Mouse (Mus musculus) small intestine, adult 2 months (tissue): ENCODE data around the gene Akr1a1. TPM values are rescaled to one million over a fixed set of nuclear protein-coding genes. Genes with fewer than 3 reads are reported as not detected.

Experiments
- H3K27ac ChIP-seq: fragments of 200-500 bp; 2 replicates; pipeline ENCODE4 v1.5.1; 2012; ENCODE audit warnings: low read depth, low read length, control low read depth, inconsistent platforms; ENCODE audit not compliant: insufficient read depth
- H3K27me3 ChIP-seq: fragments of 200-500 bp; 2 replicates; pipeline ENCODE4 v1.6.1; 2012; ENCODE audit warnings: mild to moderate bottlenecking, moderate library complexity, low read length, inconsistent platforms; ENCODE audit not compliant: control insufficient read depth, insufficient read depth
- H3K36me3 ChIP-seq: fragments of 200-500 bp; 2 replicates; pipeline ENCODE4 v1.6.1; 2012; ENCODE audit warnings: mild to moderate bottlenecking, low read length, control low read depth, inconsistent platforms; ENCODE audit not compliant: control insufficient read depth, insufficient read depth
- H3K4me1 ChIP-seq: fragments of 200-500 bp; 2 replicates; pipeline ENCODE4 v1.6.1; 2012; ENCODE audit warnings: low read length, inconsistent platforms, mixed read lengths; ENCODE audit not compliant: control insufficient read depth, insufficient read depth, insufficient read length
- H3K4me3 ChIP-seq: fragments of 200-500 bp; 2 replicates; pipeline ENCODE4 v1.5.1; 2012; ENCODE audit warnings: low read depth, mild to moderate bottlenecking, control low read depth, inconsistent platforms, low read length, moderate library complexity
- CTCF ChIP-seq: fragments of 200-500 bp; IDR thresholded peaks from 2 replicates; pipeline ENCODE4 v1.5.1; 2012; ENCODE audit warnings: low read depth, mild to moderate bottlenecking, control low read depth, inconsistent platforms, low read length, moderate library complexity, mixed read lengths; ENCODE audit not compliant: insufficient replicate concordance, insufficient read length; ENCODE audit errors: extremely low read depth
- POLR2A ChIP-seq: fragments of 200-500 bp; IDR thresholded peaks from 2 replicates; pipeline ENCODE4 v1.6.1; 2012; ENCODE audit warnings: low read depth, mild to moderate bottlenecking, control low read depth, inconsistent platforms, low read length, moderate library complexity
- WGBS: fragments of 180-500 bp; shearing (Covaris S2); methylation state at CpG from one replicate; pipeline ENCODE4 v1.1.7; 2018; 5-methylcytosine and 5-hydroxymethylcytosine counted together
- polyA plus RNA-seq: library from polyadenylated mRNA; depleted of rRNA; stranded (reverse); fragments of >200 nt; gene quantifications from 2 replicates; pipeline ENCODE4 v1.2.3, GENCODE M21; 2012; rRNA removed

Gene Akr1a1
- polyA plus RNA-seq, 1 experiment = 652 TPM

DNA sequence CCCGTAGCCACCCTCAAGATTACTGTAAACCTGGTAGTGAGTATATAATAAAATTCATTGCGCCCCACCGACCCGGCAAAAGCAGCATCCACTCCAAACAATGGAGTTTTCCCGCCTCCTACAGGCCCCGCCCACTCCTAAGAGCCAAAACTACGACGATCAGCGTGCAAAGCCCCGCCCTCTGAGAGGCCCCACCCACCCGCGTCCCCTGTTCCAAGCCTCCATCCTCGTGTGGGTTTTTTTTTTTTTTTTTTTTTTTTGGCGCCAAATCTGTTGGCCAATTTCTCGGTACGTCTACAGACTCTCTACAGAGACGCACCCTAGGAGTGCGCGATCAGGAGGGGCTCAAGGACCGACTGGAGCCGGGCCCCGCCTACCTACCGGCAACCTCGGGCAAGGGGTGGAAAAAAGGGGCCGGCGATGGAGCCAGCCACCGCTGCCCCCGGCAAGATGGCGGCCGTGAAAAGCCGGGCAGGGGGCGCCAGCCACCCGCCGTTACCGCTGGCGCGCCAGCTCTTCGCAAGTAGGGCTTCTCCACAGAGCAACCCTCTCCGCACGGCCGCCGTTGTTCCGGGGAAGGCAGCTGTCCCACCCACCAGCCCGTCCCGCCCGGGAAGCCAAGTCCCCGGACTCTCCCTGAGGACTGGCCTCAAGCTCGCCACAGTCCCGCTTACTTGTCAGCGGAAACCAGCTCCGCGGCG lies 24.7 kb downstream of the Akr1a1 start:
- peak overlapping the region; percentile 86 for H3K4me3 ChIP-seq
- no peak for TF ChIP-seq CTCF
- no peak for TF ChIP-seq POLR2A
- peaks cover 2% of the 10 kb centered on the region; the same call in 1 of the 2 replicates for H3K36me3 ChIP-seq
- 0% methylated on average over 53 of the region's 53 CpGs for WGBS
- no peaks in the 10 kb centered on the region for H3K27me3 ChIP-seq
- H3K4me1 ChIP-seq = 0 out of 2 replicates have a peak, but pooled peaks cover 2% of the 10 kb centered on the region
- H3K27ac ChIP-seq = peak overlapping the region; percentile 77

DNA sequence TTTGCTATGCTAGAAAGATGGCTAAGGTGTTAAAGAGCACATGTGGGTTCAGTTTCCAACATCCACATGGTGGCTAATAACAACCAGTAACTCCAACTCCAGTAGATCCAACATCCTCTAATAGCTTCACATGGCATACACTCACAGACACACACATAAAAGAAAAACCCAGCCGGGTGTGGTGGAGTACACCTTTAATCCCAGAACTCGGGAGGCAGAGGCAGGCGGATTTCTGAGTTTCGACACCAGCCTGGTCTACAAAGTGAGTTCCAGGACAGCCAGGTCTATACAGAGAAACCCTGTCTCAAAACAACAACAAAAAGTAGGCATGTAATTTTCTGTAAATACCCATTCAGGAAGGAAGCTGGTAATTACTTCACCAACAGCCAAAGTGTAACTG lies 26.6 kb downstream of the Akr1a1 start:
- no peak overlapping the region for H3K4me3 ChIP-seq
- H3K4me1 ChIP-seq = 0 out of 2 replicates have a peak, but pooled peaks cover 2% of the 10 kb centered on the region
- H3K36me3 ChIP-seq = peaks cover 7% of the 10 kb centered on the region; the same call in 1 of the 2 replicates
- no peaks in the 10 kb centered on the region for H3K27me3 ChIP-seq
- H3K27ac ChIP-seq = no peak overlapping the region
- WGBS = 84% methylated on average over 4 of the region's 4 CpGs
- TF ChIP-seq CTCF (no peak), POLR2A (no peak)

DNA sequence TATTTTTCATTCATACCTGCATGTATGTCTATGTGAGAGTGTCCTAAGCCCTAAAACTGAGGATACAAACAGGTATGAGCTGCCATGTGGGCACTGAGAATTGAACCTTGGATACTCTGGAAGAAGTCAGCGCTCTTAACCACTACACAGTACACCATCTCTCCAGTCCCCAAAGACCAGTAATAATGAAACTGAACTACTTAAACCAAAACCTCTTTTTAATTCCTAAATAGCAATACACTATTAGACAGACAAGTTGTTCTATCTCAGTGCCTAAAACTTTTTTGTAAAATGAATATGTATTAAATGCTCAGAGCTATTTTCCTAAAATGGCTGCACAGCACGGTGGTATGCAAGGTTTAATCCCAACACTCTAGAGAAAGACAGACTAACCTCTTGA lies 36.2 kb downstream of the Akr1a1 start:
- Histone ChIP-seq H3K36me3 (peaks cover 31% of the 10 kb centered on the region), H3K27ac (no peak overlapping the region), H3K4me1 (no peaks in the 10 kb centered on the region), H3K27me3 (no peaks in the 10 kb centered on the region), H3K4me3 (no peak overlapping the region)
- WGBS = 91% methylated on average over 2 of the region's 2 CpGs
- TF ChIP-seq CTCF (no peak), POLR2A (no peak)

DNA sequence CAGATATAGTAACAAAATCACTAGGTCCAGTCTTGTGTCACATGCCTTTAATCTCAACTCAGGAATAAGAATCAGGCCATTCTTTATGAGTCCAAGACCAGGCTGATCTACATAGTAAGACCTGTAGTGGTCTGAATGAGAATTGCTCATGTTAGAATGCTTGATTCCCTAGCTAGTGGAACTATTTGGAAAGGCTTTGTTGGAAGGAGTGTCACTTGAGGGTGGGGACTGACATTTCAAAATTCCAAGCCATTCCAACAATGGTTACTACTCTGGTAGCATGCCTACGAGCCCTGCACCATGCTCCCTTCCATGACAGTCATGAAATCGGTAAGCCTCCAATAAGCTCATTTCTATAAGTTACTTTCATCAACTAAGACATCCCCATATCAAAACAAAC lies 38.9 kb downstream of the Akr1a1 start:
- TF ChIP-seq POLR2A (no peak), CTCF (no peak)
- H3K27ac ChIP-seq = no peak overlapping the region
- H3K4me3 ChIP-seq = no peak overlapping the region
- H3K27me3 ChIP-seq = no peaks in the 10 kb centered on the region
- H3K36me3 ChIP-seq = peaks cover 36% of the 10 kb centered on the region
- no peaks in the 10 kb centered on the region for H3K4me1 ChIP-seq
- WGBS = 96% methylated on average over 2 of the region's 2 CpGs

DNA sequence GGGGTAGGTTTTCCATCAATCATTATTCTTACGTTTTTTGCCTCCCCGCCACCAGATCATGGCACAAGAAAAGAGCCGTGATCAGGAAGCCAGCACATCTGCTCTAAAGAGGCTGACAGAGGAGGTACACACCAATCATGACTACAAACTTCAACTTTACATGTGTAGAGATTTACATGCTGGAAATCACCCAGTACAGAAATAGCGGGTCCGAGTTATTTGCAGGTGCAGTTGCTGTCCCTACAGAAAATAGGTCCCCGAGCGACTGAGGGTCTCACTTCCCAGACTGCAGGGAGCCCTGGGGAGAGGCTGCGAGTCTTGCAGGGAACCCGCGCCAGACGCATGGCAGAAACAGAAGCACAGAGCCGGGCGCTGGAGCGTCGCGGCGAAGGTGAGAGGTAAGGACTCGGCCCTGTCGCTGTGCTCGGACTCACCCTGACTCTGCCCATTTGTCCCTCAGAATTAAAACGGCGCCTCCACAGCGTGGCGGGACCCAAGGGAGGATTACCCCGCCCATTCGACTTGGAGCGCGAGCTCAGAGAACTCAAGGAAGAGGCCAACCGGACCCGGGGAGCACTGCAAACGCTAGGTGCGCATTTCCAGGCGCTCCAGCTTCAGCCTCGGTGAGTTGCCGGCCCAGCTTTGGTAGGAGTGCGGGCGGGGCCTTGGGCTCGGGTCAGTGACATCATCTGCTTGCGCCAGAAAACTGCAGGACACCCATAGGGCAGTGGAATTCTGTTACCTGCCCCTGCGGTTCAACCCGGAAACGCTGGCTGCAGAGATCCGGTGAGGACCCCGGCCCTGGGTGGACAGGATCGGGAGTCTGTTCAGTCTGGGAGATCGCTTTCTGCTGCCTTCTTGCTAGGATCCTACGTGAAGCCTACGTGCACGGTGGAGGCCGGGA lies 54.2 kb downstream of the Akr1a1 start:
- H3K36me3 ChIP-seq = peaks cover 30% of the 10 kb centered on the region
- TF ChIP-seq POLR2A (peak; percentile 53; the same call in 1 of the 2 replicates), CTCF (0 out of 2 replicates have a peak, but pooled peaks have one; percentile 6)
- H3K27me3 ChIP-seq = no peaks in the 10 kb centered on the region
- peak overlapping the region; percentile 91 for H3K4me3 ChIP-seq
- peak overlapping the region; percentile 82 for H3K27ac ChIP-seq
- WGBS = under 1% methylated on average over 50 of the region's 50 CpGs
- H3K4me1 ChIP-seq = peaks cover 2% of the 10 kb centered on the region; the same call in 1 of the 2 replicates

DNA sequence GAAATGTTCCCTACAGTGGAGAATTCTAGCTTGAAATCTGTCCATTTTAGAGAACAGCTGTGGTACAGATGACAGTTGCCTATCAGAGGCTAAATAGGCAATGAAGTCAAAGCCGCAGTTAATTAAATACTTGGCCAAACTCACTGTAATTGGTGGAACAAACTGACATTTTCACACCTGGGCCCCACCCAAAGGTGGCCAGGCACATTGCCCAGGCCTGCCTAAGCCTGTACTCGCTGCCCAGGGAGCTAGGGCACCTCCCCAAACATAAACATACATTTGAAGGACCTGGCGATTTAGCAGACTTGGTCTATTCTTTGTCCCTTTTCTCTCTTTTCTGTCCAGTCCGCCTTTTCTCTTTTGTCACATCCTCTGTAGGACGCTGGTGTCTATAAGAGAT lies 55.1 kb downstream of the Akr1a1 start, which contains the start of gene Ccdc17:
Gene Ccdc17 (plus strand): TSS at position 276 of the 400 bp plus-strand sequence.
- Histone ChIP-seq H3K27ac (peak within 1 kb of the TSS; percentile 82), H3K27me3 (no peaks in the 10 kb centered on the region), H3K4me3 (peak within 1 kb of the TSS; percentile 91), H3K4me1 (peaks cover 2% of the 10 kb centered on the region; the same call in 1 of the 2 replicates), H3K36me3 (peaks cover 32% of the 10 kb centered on the region)
- TF ChIP-seq CTCF = no peak
- no peak for TF ChIP-seq POLR2A
- 7% methylated on average over 5 of the region's 5 CpGs for WGBS

DNA sequence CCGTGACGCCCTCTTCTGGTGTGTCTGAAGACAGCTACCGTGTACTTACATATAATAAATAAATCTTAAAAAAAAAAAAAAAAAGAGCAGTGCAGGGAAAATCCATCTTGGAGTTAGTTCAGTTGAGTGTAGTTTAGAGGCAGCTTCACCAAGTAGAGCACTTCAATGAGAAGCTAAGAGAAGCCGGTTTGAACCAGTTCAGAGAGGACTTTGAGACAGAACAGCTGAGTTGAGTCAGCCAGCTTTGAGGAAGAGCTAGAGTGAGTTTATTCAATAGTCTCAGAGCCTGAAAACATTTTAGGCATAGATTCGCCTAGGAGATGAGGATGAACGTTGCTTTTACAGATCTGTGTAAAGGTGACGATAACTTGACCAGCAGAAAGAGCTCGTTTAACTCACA lies 55.7 kb downstream of the Akr1a1 start:
- Histone ChIP-seq H3K27ac (no peak overlapping the region), H3K4me1 (peaks cover 2% of the 10 kb centered on the region; the same call in 1 of the 2 replicates), H3K4me3 (no peak overlapping the region), H3K36me3 (peaks cover 34% of the 10 kb centered on the region), H3K27me3 (no peaks in the 10 kb centered on the region)
- WGBS = 78% methylated on average over 8 of the region's 8 CpGs
- no peak for TF ChIP-seq CTCF
- TF ChIP-seq POLR2A = no peak

Other genes starting within 250 kb of the Akr1a1 start
- 107 and 224 TPM in 2 replicates for gene Mast2, start 187.5 kb downstream of the Akr1a1 start, polyA plus RNA-seq
- 0.29 and 1.1 TPM in 2 replicates for gene Ipp, start 144.1 kb downstream of the Akr1a1 start, polyA plus RNA-seq
- 0.94 and 2.6 TPM in 2 replicates for gene Tmem69, start 95.7 kb downstream of the Akr1a1 start, polyA plus RNA-seq
- gene Gpbp1l1, start 94.0 kb downstream of the Akr1a1 start, polyA plus RNA-seq = 23.1 and 31.2 TPM in 2 replicates
- gene Ccdc17, start 55.0 kb downstream of the Akr1a1 start, polyA plus RNA-seq = 4.1 and 4.3 TPM in 2 replicates
- gene Nasp, start 23.7 kb downstream of the Akr1a1 start, polyA plus RNA-seq = 0.62 and 0.96 TPM in 2 replicates
- gene Prdx1, start 33.9 kb upstream of the Akr1a1 start, polyA plus RNA-seq = 40.5 and 74.0 TPM in 2 replicates
- gene Mmachc, start 56.7 kb upstream of the Akr1a1 start, polyA plus RNA-seq = 2.0 and 2.1 TPM in 2 replicates
- gene Ccdc163, start 56.8 kb upstream of the Akr1a1 start, polyA plus RNA-seq = 5.0 and 8.9 TPM in 2 replicates
- gene Tesk2, start 69.3 kb upstream of the Akr1a1 start, polyA plus RNA-seq = 5.5 and 25.6 TPM in 2 replicates
- gene Toe1, start 156.0 kb upstream of the Akr1a1 start, polyA plus RNA-seq = 8.5 and 11.6 TPM in 2 replicates
- 2.2 and 3.4 TPM in 2 replicates for gene Mutyh, start 156.0 kb upstream of the Akr1a1 start, polyA plus RNA-seq
- gene Hpdl, start 170.0 kb upstream of the Akr1a1 start, polyA plus RNA-seq = 4.3 and 7.3 TPM in 2 replicates
- gene Zswim5, start 225.7 kb upstream of the Akr1a1 start, polyA plus RNA-seq = 8.1 and 14.7 TPM in 2 replicates